Mouse (Mus musculus) cortical plate, adult 2 months (tissue): ENCODE measurements at regions not wholly inside any gene's neighbourhood (a gene's known extent, or its start where the extent isn't known, plus 50 kb on each side); places are given as distances from the start of the nearest gene placed in this dataset.

Experiments used
- CTCF ChIP-seq: fragments of 200-500 bp; IDR thresholded peaks from 2 replicates; pipeline ENCODE4 v1.5.1; 2011; ENCODE audit warnings: mild to moderate bottlenecking, control low read depth, low read length; ENCODE audit not compliant: insufficient read depth; ENCODE audit errors: extremely low read depth
- POLR2A ChIP-seq: fragments of 200-500 bp; IDR thresholded peaks from 2 replicates; pipeline ENCODE4 v1.6.1; 2011; ENCODE audit warnings: mild to moderate bottlenecking, low read length, control low read depth; ENCODE audit not compliant: insufficient read depth; ENCODE audit errors: extremely low read depth

DNA sequence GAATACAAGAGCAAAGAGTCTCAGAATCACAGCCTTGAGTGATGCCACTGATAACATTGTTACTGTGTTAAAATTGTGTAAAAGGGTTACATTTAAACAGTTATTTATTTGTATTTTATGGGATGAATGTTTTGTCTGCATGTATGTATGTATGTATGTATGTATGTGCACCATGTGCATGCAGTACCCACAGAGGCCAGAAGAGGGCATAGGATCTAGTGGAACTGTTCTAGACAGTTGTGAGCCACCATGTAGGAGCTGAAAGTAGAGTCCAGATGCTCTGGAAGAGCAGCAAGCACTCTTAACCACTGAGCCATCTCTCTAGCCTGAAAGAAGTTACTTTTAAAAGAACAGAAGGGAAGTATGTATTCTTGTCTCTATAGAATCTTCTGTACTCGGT, 442.5 kb downstream of the Tmem132b start:
- no peak for TF ChIP-seq POLR2A
- no peak for TF ChIP-seq CTCF
